Mouse (Mus musculus): ENCODE data around the gene Vmn1r131. TPM values are rescaled to one million over a fixed set of nuclear protein-coding genes. Genes with fewer than 3 reads are reported as not detected.
"Not testable (repeated sequence)": the region's sequence is repeated elsewhere in the genome, so short reads cannot be mapped to it uniquely, and the experiment has no call there.

The Vmn1r131 gene
- total RNA-seq (2012; rRNA removed) (not detected in 2 replicates), total RNA-seq (2014; rRNA removed) (not detected in 2 replicates), polyA plus RNA-seq (2012; ENCODE audit: insufficient read length, low read depth) (not detected in 2 replicates)

GRCm38 (mm10) chr7:21545990-21546389 is at the start of gene Vmn1r131:
TSS of gene Vmn1r131 (minus strand) at chr7:21546090.
- H3K9ac ChIP-seq (ENCODE audit: insufficient read depth, low read depth); H3K27me3 ChIP-seq (replicated peaks); H3K27ac ChIP-seq (ENCODE audit: insufficient read depth, low read depth); H3K36me3 ChIP-seq (replicated peaks in 1 of 2; ENCODE audit: control insufficient read depth in 1 of 2, insufficient read depth in 1 of 2, low read length in 1 of 2); DNase-seq (ENCODE audit: extremely low read depth); H3K79me2 ChIP-seq (replicated peaks; ENCODE audit: control insufficient read depth, extremely low read depth, insufficient read depth, poor library complexity, severe bottlenecking); in situ Hi-C loops (cut with MboI; ENCODE audit: low pct_ligation_motif_present, low pct_unique_long_range_greater_than_20kb, low sequenced_read_pairs); H3K4me2 ChIP-seq (ENCODE audit: insufficient read depth, low read depth, poor library complexity, severe bottlenecking); H3K4me3 ChIP-seq (replicated peaks in 1 of 3; ENCODE audit: low read depth in 2 of 3, low read length in 2 of 3, poor library complexity in 1 of 3); dilution Hi-C loops (cut with MboI; ENCODE audit: extremely low pct_ligation_motif_present, extremely low pct_unique_long_range_greater_than_20kb, low sequenced_read_pairs); H3K9me3 ChIP-seq (replicated peaks; ENCODE audit: low read length); H3K4me1 ChIP-seq (ENCODE audit: control insufficient read depth in 1 of 2, insufficient read depth in 2 of 2): not testable (repeated sequence)

DNA sequence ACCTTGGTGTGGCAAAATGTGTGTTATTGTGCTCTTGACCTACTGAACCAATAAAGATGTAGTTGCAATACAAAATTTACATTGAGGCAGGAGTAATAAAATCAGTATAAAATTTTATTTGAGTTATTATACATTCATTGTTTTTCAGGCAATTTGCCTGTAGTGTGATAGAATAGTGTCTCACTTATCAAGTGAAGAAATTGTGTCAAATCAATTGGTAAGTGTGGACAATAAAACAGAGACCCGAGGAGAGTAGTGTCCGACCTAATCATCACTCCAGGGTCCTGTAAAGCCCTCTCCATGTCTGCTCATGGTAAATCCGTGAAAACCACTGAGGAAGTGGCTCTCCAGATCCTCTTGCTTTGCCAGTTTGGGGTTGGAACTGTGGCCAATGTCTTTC is 34.4 kb downstream of the Vmn1r131 start, which contains the start of gene Vmn1r130:
Gene Vmn1r130, plus strand, starts transcription at position 301 of the 400 bp plus-strand sequence.
- not testable (repeated sequence) for H3K27ac ChIP-seq (ENCODE audit: insufficient read depth, low read depth); H3K79me2 ChIP-seq (replicated peaks; ENCODE audit: control insufficient read depth, extremely low read depth, insufficient read depth, poor library complexity, severe bottlenecking); H3K4me1 ChIP-seq (ENCODE audit: control insufficient read depth in 1 of 2, insufficient read depth in 2 of 2)

More for the DNA sequence above, 34.4 kb downstream of the Vmn1r131 start, which contains the start of gene Vmn1r130:
- H3K27me3 ChIP-seq (replicated peaks); in situ Hi-C loops (cut with MboI; ENCODE audit: low pct_ligation_motif_present, low pct_unique_long_range_greater_than_20kb, low sequenced_read_pairs); H3K9me3 ChIP-seq (replicated peaks; ENCODE audit: low read length); H3K36me3 ChIP-seq (replicated peaks in 1 of 2; ENCODE audit: control insufficient read depth in 1 of 2, insufficient read depth in 1 of 2, low read length in 1 of 2); H3K9ac ChIP-seq (ENCODE audit: insufficient read depth, low read depth); DNase-seq (ENCODE audit: extremely low read depth); H3K4me3 ChIP-seq (replicated peaks in 1 of 3; ENCODE audit: low read depth in 2 of 3, low read length in 2 of 3, poor library complexity in 1 of 3); dilution Hi-C loops (cut with MboI; ENCODE audit: extremely low pct_ligation_motif_present, extremely low pct_unique_long_range_greater_than_20kb, low sequenced_read_pairs); H3K4me2 ChIP-seq (ENCODE audit: insufficient read depth, low read depth, poor library complexity, severe bottlenecking): not testable (repeated sequence)

Other genes with a start within 250 kb of the Vmn1r131 start
- not detected in 2 replicates for gene Vmn1r126, start 244.6 kb downstream of the Vmn1r131 start, total RNA-seq (2012; rRNA removed)
- not detected in 2 replicates for gene Vmn1r126, start 244.6 kb downstream of the Vmn1r131 start, total RNA-seq (2014; rRNA removed)
- gene Vmn1r126, start 244.6 kb downstream of the Vmn1r131 start, polyA plus RNA-seq (2012; ENCODE audit: insufficient read length, low read depth): not detected in 2 replicates
- gene Vmn1r127, start 226.2 kb downstream of the Vmn1r131 start, total RNA-seq (2012; rRNA removed): not detected in 2 replicates
- gene Vmn1r127, start 226.2 kb downstream of the Vmn1r131 start, total RNA-seq (2014; rRNA removed): not detected in 2 replicates
- gene Vmn1r127, start 226.2 kb downstream of the Vmn1r131 start, polyA plus RNA-seq (2012; ENCODE audit: insufficient read length, low read depth): not detected in 2 replicates
- gene Vmn1r128, start 196.7 kb downstream of the Vmn1r131 start, total RNA-seq (2012; rRNA removed): not detected in 2 replicates
- gene Vmn1r128, start 196.7 kb downstream of the Vmn1r131 start, total RNA-seq (2014; rRNA removed): not detected in 2 replicates
- gene Vmn1r128, start 196.7 kb downstream of the Vmn1r131 start, polyA plus RNA-seq (2012; ENCODE audit: insufficient read length, low read depth): not detected in 2 replicates
- not detected in 2 replicates for gene Vmn1r129, start 184.8 kb downstream of the Vmn1r131 start, total RNA-seq (2012; rRNA removed)
- not detected in 2 replicates for gene Vmn1r129, start 184.8 kb downstream of the Vmn1r131 start, total RNA-seq (2014; rRNA removed)
- not detected in 2 replicates for gene Vmn1r129, start 184.8 kb downstream of the Vmn1r131 start, polyA plus RNA-seq (2012; ENCODE audit: insufficient read length, low read depth)
- not detected in 2 replicates for gene Gm6882, start 113.3 kb downstream of the Vmn1r131 start, total RNA-seq (2012; rRNA removed)
- not detected in 2 replicates for gene Gm6882, start 113.3 kb downstream of the Vmn1r131 start, total RNA-seq (2014; rRNA removed)
- not detected in 2 replicates for gene Gm6882, start 113.3 kb downstream of the Vmn1r131 start, polyA plus RNA-seq (2012; ENCODE audit: insufficient read length, low read depth)
- gene Vmn1r130, start 34.3 kb downstream of the Vmn1r131 start, total RNA-seq (2012; rRNA removed): not detected in 2 replicates
- not detected in 2 replicates for gene Vmn1r130, start 34.3 kb downstream of the Vmn1r131 start, total RNA-seq (2014; rRNA removed)
- not detected in 2 replicates for gene Vmn1r130, start 34.3 kb downstream of the Vmn1r131 start, polyA plus RNA-seq (2012; ENCODE audit: insufficient read length, low read depth)
- gene Vmn1r132, start 68.0 kb upstream of the Vmn1r131 start, total RNA-seq (2012; rRNA removed): not detected in 2 replicates
- gene Vmn1r132, start 68.0 kb upstream of the Vmn1r131 start, total RNA-seq (2014; rRNA removed): not detected in 2 replicates
- gene Vmn1r132, start 68.0 kb upstream of the Vmn1r131 start, polyA plus RNA-seq (2012; ENCODE audit: insufficient read length, low read depth): not detected in 2 replicates
- gene Gm4175, start 215.4 kb upstream of the Vmn1r131 start, total RNA-seq (2012; rRNA removed): not detected in 2 replicates
- gene Gm4175, start 215.4 kb upstream of the Vmn1r131 start, total RNA-seq (2014; rRNA removed): not detected in 2 replicates
- not detected in 2 replicates for gene Gm4175, start 215.4 kb upstream of the Vmn1r131 start, polyA plus RNA-seq (2012; ENCODE audit: insufficient read length, low read depth)